Mouse (Mus musculus): ENCODE data around the gene Thsd4. TPM values are rescaled to one million over a fixed set of nuclear protein-coding genes. Genes with fewer than 3 reads are reported as not detected.
A peak's percentile ranks its signal among the peaks of the same experiment; 100 is the strongest.

The Thsd4 gene
- polyA plus RNA-seq, 1 experiment from 2014 or later = 19.5 TPM

- DNase-seq (ENCODE audit: low spot score) = no peak
Observed at GRCm38 (mm10) chr9:60460010-60460982, 61.5 kb downstream of the Thsd4 start.

DNA sequence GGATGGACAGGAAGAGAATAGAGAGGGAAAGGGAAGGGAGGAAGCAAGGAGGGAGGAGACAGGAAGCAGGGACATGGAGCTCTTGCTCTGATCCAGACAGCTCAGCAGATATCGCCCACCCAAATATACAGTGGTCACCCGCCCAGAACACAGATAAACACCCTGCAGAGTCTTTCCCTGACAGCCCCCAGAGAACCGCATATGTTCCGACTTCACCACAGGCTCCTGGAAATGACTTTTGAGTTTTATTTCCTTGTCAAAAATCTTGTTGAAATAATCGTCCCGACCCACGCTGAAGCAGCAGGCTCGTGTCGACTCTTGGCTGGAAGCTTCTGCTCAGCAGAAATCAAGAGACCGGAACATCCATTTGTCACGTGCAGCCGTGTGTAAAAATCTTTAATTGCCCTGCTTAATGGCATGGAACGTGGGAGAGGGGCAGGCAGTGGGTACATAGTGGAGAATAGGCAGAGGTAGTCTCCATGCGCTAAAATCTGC lies 63.3 kb downstream of the Thsd4 start:
- H3K4me3 ChIP-seq = no peak overlapping the region
- H3K9me3 ChIP-seq = no peaks in the 10 kb centered on the region
- WGBS = 75% methylated on average over 14 of the region's 14 CpGs
- H3K27me3 ChIP-seq (ENCODE audit: insufficient read depth, poor library complexity, severe bottlenecking) = no peaks in the 10 kb centered on the region
- peaks cover 19% of the 10 kb centered on the region for H3K4me1 ChIP-seq
- no peak for DNase-seq (ENCODE audit: low spot score)
- H3K36me3 ChIP-seq = 0 out of 2 replicates have a peak, but pooled peaks cover 3% of the 10 kb centered on the region
- no peak overlapping the region for H3K27ac ChIP-seq

More at GRCm38 (mm10) chr9:60460010-60460982, 61.5 kb downstream of the Thsd4 start:
- whole genome bisulfite sequencing = 90% methylated on average over 13 of the region's 13 CpGs
- Histone ChIP-seq H3K4me1 (peaks cover 19% of the 10 kb centered on the region), H3K27me3 (ENCODE audit: insufficient read depth, poor library complexity, severe bottlenecking) (no peaks in the 10 kb centered on the region), H3K4me3 (no peak overlapping the region), H3K9me3 (no peaks in the 10 kb centered on the region), H3K36me3 (0 out of 2 replicates have a peak, but pooled peaks cover 3% of the 10 kb centered on the region), H3K27ac (no peak overlapping the region)

GRCm38 (mm10) chr9:60457359-60458210 lies 64.3 kb downstream of the Thsd4 start:
- Histone ChIP-seq H3K27me3 (ENCODE audit: insufficient read depth, poor library complexity, severe bottlenecking) (no peaks in the 10 kb centered on the region), H3K4me3 (no peak overlapping the region), H3K9me3 (no peaks in the 10 kb centered on the region), H3K36me3 (0 out of 2 replicates have a peak, but pooled peaks cover 3% of the 10 kb centered on the region), H3K4me1 (peaks cover 19% of the 10 kb centered on the region), H3K27ac (peak overlapping the region; percentile 26; the same call in 1 of the 2 replicates)
- no peak for DNase-seq (ENCODE audit: low spot score)
- WGBS = 63% methylated on average over 18 of the region's 18 CpGs

DNA sequence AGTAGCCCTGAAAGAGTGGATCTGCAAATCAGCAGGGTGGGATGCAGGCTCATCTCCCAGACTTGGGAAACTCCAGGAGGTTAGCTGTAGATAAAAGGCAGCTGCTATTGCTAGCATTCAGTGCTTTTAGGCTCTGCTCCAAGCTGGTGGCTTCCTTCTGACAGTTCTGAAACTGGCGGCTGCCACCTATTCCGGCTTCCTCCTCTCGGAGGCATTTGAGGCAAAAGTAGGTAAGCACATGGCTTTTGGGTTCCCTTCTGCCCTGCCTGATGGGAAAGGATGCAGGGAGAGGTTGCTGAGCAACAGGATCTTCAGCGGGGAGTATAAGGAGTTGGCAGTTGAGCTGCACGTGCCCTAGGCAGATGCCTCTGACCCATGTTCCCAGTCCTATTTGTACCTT lies 65.2 kb downstream of the Thsd4 start:
- Histone ChIP-seq H3K4me3 (no peak overlapping the region), H3K27ac (no peak overlapping the region), H3K27me3 (ENCODE audit: insufficient read depth, poor library complexity, severe bottlenecking) (no peaks in the 10 kb centered on the region), H3K36me3 (0 out of 2 replicates have a peak, but pooled peaks cover 3% of the 10 kb centered on the region), H3K9me3 (no peaks in the 10 kb centered on the region), H3K4me1 (peaks cover 19% of the 10 kb centered on the region)
- 66% methylated on average over 5 of the region's 5 CpGs for WGBS
- no peak for DNase-seq (ENCODE audit: low spot score)

GRCm38 (mm10) chr9:60454406-60455076 lies 67.3 kb downstream of the Thsd4 start:
- no peak overlapping the region for H3K27ac ChIP-seq
- peaks cover 26% of the 10 kb centered on the region for H3K4me1 ChIP-seq
- H3K27me3 ChIP-seq (ENCODE audit: insufficient read depth, poor library complexity, severe bottlenecking) = no peaks in the 10 kb centered on the region
- no peak for DNase-seq (ENCODE audit: low spot score)
- 0 out of 2 replicates have a peak, but pooled peaks cover 3% of the 10 kb centered on the region for H3K36me3 ChIP-seq
- H3K4me3 ChIP-seq = no peak overlapping the region
- WGBS = 80% methylated on average over 13 of the region's 13 CpGs
- H3K9me3 ChIP-seq = no peaks in the 10 kb centered on the region

GRCm38 (mm10) chr9:60449498-60449897 lies 72.3 kb downstream of the Thsd4 start:
- DNase-seq (ENCODE audit: low spot score) = no peak
- Histone ChIP-seq H3K36me3 (no peaks in the 10 kb centered on the region), H3K27me3 (ENCODE audit: insufficient read depth, poor library complexity, severe bottlenecking) (no peaks in the 10 kb centered on the region), H3K9me3 (no peaks in the 10 kb centered on the region), H3K27ac (no peak overlapping the region), H3K4me3 (no peak overlapping the region), H3K4me1 (peaks cover 23% of the 10 kb centered on the region; the same call in 1 of the 2 replicates)
- WGBS = 64% methylated on average over 3 of the region's 3 CpGs

- WGBS = 83% methylated on average over 4 of the region's 4 CpGs
- no peak for DNase-seq (ENCODE audit: low spot score)
- Histone ChIP-seq H3K4me3 (no peak overlapping the region), H3K27me3 (ENCODE audit: insufficient read depth, poor library complexity, severe bottlenecking) (no peaks in the 10 kb centered on the region), H3K36me3 (no peaks in the 10 kb centered on the region), H3K9me3 (no peaks in the 10 kb centered on the region), H3K27ac (peak overlapping the region; percentile 29; the same call in 1 of the 2 replicates), H3K4me1 (peaks cover 23% of the 10 kb centered on the region; the same call in 1 of the 2 replicates)
Observed at GRCm38 (mm10) chr9:60445821-60446220, 76.0 kb downstream of the Thsd4 start.

- H3K27me3 ChIP-seq (ENCODE audit: insufficient read depth, poor library complexity, severe bottlenecking) = no peaks in the 10 kb centered on the region
- no peak overlapping the region for H3K27ac ChIP-seq
- no peak for DNase-seq (ENCODE audit: low spot score)
- H3K36me3 ChIP-seq = no peaks in the 10 kb centered on the region
- WGBS = 69% methylated on average over 10 of the region's 10 CpGs
- H3K4me3 ChIP-seq = no peak overlapping the region
- no peaks in the 10 kb centered on the region for H3K9me3 ChIP-seq
- H3K4me1 ChIP-seq = peaks cover 10% of the 10 kb centered on the region; the same call in 1 of the 2 replicates
Observed at GRCm38 (mm10) chr9:60441274-60441902, 80.5 kb downstream of the Thsd4 start.

- Histone ChIP-seq H3K4me1 (peaks cover 3% of the 10 kb centered on the region; the same call in 1 of the 2 replicates), H3K27ac (no peak overlapping the region), H3K9me3 (no peaks in the 10 kb centered on the region), H3K4me3 (no peak overlapping the region), H3K36me3 (no peaks in the 10 kb centered on the region), H3K27me3 (ENCODE audit: insufficient read depth, poor library complexity, severe bottlenecking) (no peaks in the 10 kb centered on the region)
- 89% methylated on average over 8 of the region's 8 CpGs for WGBS
- no peak for DNase-seq (ENCODE audit: low spot score)
Observed at GRCm38 (mm10) chr9:60440506-60440905, 81.3 kb downstream of the Thsd4 start.

DNA sequence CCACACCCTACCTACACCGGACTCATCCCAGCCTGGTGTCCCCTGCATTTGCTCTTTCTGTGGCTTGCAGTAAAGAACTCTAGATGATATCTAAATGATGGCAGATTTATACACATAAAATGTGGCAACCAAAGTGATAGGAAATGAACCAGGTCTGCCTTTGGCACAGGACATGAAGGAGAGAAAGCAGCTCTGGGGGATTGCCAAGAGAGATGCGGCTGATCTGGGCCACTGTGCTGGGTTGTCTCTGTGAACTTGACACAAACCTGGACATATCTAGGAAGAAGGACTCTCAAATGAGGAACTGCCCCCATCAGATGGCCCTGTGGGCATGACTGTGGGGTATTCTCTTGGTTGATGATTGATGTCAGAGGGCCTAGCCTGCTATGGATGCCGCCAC lies 85.6 kb downstream of the Thsd4 start:
- WGBS = 91% methylated on average over 3 of the region's 3 CpGs
- Histone ChIP-seq H3K27me3 (ENCODE audit: insufficient read depth, poor library complexity, severe bottlenecking) (no peaks in the 10 kb centered on the region), H3K9me3 (no peaks in the 10 kb centered on the region), H3K27ac (no peak overlapping the region), H3K4me3 (no peak overlapping the region), H3K4me1 (0 out of 2 replicates have a peak, but pooled peaks cover 2% of the 10 kb centered on the region), H3K36me3 (no peaks in the 10 kb centered on the region)
- DNase-seq (ENCODE audit: low spot score) = no peak

DNA sequence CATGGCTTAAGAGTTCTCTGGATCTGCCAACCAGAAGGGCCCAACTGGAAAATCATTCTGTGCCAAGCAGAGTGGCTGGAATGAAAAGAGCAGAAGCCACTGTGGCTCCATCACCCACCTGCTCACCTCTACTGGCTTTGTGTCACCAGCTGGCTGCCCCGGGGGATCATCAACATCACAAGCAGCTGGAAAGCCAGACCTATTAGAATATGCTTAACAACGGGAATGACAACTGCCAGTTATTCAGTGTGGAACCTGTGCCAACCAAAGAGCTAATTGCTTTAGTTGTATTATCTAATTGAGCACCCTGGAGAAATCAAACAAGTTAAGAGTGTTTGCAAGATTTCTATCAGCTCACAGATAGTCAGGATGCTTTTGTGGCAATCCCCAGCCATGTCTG lies 87.8 kb downstream of the Thsd4 start:
- DNase-seq (ENCODE audit: low spot score) = no peak
- Histone ChIP-seq H3K27me3 (ENCODE audit: insufficient read depth, poor library complexity, severe bottlenecking) (no peaks in the 10 kb centered on the region), H3K36me3 (no peaks in the 10 kb centered on the region), H3K4me1 (0 out of 2 replicates have a peak, but pooled peaks cover 2% of the 10 kb centered on the region), H3K9me3 (no peaks in the 10 kb centered on the region), H3K4me3 (no peak overlapping the region), H3K27ac (no peak overlapping the region)
- 52% methylated on average over 2 of the region's 2 CpGs for WGBS
